Mouse (Mus musculus): ENCODE data around the gene Pcdh15. TPM values are rescaled to one million over a fixed set of nuclear protein-coding genes. Genes with fewer than 3 reads are reported as not detected.

Gene Pcdh15
- total RNA-seq, 4 experiments from 2014 or later = 15.2 to 28.9 (median 19.3) TPM

DNA sequence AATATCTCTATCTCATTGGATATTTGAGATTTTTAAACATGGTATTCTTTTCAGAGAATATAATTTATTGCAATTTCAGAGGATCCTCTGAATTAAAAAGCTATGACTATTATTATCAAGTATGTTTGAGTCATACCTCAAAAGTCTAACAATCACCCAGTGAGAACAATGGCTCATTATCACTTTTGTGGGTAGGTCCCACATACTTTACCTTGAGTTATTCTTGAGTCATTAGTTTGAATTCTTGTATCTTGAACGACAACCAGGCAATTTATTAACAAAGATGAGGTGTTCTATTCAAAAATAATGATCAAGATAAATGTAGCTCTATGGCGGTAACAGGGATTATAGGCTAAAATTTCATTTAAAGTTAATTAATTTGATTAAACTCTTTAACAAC, 1439.2 kb downstream of the Pcdh15 start:
- DNase-seq (ENCODE audit: low spot score in 2 of 2) = no peak

DNA sequence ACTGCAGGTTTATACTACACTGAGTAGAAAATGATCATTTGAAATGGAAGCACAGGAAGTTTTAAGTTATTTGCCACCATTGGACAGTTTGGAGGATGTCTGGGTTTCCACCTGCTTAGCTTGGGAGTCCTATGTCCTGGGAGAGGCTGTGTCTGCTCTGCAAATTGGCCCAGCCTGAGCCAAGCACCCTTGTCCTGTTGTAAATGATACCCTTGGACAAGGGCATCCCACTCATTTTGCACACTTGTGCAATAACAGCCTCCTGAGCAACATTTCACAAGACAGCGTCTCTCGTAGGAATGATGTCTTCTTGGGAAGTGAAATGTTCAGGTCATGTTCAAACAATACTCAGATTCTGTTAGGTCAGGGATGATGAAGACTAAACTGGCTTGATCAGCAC, 1456.2 kb downstream of the Pcdh15 start:
- DNase-seq (ENCODE audit: low spot score in 2 of 2) = no peak

DNA sequence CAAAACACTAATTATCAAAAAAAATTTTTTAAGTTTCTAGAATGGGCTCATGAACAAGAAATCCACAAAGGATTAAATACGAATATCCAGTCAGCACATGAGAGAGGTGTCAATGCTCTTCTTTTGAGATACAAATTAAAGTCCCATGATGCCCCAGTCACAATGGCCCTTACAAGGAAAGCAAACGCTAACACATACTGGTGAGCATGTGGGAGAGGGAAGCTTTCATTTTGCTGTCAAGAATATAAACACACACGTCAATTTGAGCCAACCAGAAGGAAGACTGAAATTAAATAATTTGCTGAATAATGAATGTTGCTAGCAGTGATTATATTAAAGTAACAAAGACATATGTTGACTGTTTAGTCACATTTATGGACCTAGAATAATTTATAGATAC, 1470.5 kb downstream of the Pcdh15 start:
- no peak for DNase-seq (ENCODE audit: low spot score in 2 of 2)

DNA sequence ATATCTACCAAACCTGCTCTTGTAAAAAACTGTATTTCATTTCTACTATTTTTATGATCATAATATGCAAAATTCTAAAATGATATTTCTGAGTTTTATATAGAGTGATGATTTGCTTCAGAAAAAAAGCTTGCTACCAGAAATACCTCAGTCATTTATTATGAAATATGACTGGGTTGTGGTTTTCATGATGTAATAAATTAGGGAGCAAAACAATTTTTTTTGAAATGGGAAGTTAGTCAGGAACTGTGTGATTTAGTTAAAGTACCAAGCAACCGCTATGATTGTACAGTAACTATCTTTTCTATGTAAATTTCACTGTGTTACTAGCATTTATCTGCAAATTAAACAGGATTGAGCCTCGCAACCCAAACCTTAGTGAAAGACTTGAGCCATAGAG, 1480.8 kb downstream of the Pcdh15 start:
- no peak for DNase-seq (ENCODE audit: low spot score in 2 of 2)

DNA sequence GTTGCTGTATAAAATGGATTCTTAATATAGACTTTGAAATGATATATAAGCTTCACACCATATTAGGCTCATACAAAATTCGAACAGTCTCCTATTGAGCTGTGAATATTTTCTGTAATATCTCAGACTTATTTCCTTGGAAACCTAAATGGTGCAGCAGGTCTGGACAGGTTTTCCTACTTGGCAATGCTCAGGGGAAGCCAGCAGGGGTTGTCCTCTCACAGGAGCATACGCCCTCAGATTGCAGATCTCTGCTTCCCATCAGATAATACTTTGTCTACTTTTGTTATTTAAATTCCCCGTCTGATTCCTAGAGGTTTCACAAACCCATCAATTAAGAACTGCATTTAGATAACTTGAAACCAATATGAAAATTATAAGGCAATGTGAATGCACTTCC, 1492.7 kb downstream of the Pcdh15 start:
- no peak for DNase-seq (ENCODE audit: low spot score in 2 of 2)

DNA sequence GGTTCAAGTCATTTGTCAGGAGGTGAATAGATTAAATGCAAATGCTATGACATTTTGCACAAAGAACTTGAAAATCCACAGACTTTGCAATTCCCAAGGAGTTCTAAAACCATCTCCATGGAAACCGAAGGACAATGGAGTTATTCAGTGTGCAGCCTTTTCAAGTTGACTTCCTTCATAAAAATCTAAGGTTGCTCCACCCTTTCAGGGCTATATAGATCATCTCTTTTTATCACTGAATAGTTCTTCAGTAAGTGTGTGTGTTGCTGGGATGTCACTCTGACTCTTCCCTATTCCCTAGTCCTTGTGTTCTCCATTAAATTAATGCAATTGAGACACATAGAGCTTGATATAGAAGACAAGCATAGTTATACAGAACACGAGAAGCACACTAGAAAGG, 1508.5 kb downstream of the Pcdh15 start:
- DNase-seq (ENCODE audit: low spot score in 2 of 2) = no peak

DNA sequence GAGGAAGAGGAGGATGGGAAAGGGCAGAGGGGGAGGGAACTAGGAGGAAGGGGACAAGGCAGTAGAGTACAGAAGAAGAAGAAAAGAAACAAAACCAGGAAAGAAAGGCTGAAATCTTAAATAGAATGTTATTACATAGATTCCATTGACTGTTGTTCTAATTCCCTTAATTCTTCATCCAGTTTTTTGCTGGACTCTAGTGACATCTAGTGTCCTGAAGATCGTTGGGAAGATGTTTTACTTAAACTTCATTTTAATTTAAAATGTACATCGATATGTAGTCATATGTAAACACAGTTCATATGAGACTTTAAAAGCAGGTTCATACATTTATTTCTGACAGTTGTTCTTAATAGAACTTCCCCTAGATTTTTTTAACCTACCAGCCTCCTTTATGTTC, 1522.7 kb downstream of the Pcdh15 start:
- DNase-seq (ENCODE audit: low spot score in 2 of 2) = no peak

DNA sequence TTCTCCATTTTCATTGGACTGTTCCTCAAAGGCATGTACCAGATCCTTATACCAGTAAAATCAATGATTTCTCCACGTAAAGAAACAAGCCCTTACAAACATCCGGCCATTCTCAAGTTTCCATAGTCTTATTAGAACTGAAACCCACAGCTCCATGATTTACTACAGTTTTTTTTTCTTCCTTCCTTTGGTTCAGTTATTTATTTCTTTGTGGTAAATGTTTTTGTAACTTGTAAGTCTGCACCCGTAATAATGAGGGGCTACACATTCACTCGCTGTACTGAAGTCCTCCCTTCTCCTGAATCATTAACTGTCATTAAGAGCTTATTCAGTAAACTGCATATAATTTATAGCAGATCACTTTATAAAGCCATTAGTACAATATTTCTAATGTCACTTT, 1526.6 kb downstream of the Pcdh15 start:
- no peak for DNase-seq (ENCODE audit: low spot score in 2 of 2)

DNA sequence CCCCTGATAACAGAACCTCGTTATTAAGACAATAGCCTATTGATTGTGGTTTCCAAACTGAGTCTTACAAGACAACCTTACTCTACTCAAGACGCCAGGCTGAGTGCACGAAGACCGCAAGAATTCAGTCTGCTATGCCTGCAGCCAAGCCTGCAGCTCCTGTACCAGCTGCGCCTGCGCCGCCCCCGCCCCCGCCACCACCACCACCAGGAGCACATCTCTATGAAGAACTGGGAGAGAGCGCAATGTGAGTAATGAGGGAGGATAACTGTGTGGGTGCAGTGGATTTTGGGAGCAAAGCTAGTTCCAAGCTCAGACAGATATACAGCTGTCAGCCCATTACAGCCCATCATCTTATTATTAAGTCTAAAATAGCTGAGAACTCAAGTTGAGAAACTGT, 1527.5 kb downstream of the Pcdh15 start:
- peak in 1 of 2 experiments; percentile 9 for DNase-seq (ENCODE audit: low spot score in 2 of 2)

DNA sequence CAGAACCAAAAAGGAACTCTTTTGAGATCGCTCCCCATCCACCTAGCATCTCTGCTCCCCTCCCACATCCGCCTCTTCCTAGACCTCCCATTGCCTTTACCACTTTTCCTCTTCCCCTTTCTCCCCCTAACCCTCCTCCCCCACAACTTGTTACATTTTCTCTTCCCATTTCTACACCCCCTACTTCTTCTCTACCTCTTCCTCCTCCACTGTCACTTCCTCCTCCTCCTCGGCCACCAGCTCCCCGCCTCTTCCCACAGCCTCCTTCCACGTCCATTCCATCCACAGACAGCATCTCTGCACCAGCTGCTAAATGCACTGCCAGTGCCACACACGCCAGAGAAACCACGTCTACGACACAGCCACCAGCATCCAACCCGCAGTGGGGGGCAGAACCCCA, 1532.2 kb downstream of the Pcdh15 start:
- no peak for DNase-seq (ENCODE audit: low spot score in 2 of 2)

DNA sequence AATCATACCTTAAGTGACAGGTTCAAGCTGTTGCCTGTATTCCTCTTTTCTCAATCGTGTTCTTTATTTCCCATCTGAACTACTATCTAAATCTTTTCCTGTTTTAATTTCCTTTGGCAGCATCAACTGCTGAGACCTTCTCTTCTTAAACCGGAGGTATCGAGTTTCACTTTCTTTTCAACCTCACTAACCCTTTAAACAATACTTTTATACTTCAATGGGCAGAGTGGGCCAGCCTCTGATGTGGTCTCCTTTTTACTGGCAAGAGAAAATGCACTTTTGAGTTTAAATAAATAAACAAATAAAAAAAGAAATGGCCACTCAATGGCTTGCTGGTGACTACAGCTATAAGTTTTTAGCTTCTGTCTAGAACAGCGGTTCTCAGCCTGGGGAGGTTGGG, 1537.9 kb downstream of the Pcdh15 start:
- no peak for DNase-seq (ENCODE audit: low spot score in 2 of 2)

DNA sequence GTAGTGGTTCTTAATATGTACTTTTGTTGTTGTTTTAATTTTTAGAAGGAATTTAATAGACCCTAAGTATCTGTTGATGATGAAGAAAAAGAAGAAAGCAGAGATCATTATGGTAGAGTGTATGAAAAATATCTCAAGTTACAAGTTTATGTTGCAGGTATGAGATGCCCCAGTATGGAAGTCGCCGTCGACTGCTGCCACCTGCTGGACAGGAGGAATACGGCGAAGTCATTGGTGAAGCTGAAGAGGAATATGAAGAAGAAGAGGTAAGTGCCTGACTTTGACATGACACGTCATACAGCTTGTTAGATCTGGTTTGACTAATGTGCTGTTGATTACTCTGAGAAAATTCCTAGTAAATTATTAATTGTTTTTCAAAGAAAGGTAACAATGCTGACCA, 1543.0 kb downstream of the Pcdh15 start:
- DNase-seq (ENCODE audit: low spot score in 2 of 2) = no peak

DNA sequence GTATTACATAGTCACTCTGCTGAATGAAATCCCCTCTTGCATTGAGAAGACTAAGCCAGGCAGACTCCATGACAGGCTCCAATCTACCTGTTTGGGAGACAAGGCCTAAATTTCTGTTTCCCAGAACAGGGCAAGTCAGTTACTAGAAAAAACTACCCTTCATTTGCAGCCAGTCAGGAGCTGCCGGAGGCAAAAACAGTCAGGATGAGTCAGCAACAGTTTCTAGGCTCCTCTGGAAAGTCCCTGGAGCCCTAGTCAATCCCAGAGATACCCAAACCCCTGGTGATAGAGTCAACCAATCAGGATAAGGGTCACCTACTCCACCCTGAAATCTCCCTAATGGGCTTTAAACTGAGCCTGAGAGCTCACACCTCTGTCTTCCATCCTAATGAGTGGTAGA, 1564.0 kb downstream of the Pcdh15 start:
- no peak for DNase-seq (ENCODE audit: low spot score in 2 of 2)

DNA sequence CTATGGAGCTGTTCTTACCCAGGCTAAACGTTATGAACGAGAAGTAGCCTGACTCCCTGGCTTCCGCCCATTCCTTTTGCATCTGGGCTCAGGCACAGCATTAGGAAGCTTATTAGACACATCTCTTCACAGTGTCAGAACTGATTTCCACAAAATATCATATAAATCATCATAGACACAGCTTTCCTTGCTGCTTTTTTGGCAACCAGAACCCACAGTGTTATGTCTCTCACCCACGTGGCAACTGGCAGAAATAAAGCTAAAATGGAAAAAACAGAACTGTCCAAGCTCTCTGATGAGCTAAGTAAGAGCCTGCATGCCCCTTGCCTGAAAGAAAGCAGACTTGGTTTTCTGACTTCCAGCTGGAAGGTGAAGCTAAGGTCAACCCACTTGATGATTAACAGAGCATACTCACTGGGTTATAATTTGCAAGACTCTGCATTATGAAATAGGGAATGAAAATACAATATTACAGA, 1580.9 kb downstream of the Pcdh15 start:
- peak; percentile 11 to 12 for DNase-seq (ENCODE audit: low spot score in 2 of 2)

DNA sequence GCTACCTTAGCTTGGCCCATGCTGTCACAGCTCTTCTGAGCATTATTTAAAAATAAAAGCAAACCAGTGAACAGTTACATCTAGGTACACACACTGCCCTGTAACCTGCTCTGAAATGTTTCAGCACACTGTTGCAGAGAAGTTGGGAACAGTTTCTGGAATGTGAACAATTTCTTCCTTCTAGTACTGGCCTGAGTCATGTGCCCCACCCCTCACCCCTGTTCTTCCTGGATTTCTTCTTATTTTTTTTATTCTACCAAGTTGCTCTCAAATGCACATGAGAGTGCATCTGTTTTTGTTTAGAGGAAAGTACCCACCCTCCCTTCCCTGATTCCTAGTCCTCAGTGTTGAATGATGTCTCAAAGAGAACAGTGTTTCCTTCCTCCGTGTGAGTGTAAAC, 1581.4 kb downstream of the Pcdh15 start:
- no peak for DNase-seq (ENCODE audit: low spot score in 2 of 2)

Data from layer of hippocampus, adult 8-10 months (tissue).